Mouse (Mus musculus): ENCODE results near the gene Depdc5.

DNA sequence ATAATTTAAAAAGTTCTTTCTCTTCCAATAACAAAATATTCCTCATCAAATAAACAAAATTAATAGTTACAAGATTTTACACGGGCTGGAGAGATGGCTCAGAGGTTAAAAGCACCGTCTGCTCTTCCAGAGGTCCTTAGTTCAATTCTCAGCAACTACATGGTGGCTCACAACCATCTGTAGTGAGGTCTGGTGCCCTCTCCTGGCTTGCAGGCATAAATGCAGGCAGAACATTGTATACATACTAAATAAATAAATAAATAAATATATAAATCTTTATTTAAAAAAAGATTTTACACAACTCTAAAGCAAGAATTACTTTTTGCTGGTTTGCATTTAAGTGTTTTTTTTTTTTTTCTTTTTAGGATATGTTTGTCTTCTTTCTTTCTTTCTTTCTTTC, 23.5 kb upstream of the Depdc5 start:
- TF ChIP-seq POLR2A (IDR thresholded peaks at IDR 0.05; ENCODE audit: insufficient read length, low read depth): no peak
- TF ChIP-seq MYOD1 (IDR thresholded peaks at IDR 0.05; ENCODE audit: control insufficient read depth in 1 of 3, insufficient read length in 2 of 3, low read depth in 2 of 3): no peak

Data from myocyte (in vitro differentiated cells).